Comparison of ENCODE assay signal across 24 mouse cellular contexts in genomic region chr10:51320207-51320606, GRCm38 (mm10).
"Had no signal": no experiment of that assay in that cellular context is flagged by ENCODE, and none has a peak within 500 bp of the region (broad histone marks: within the 10 kb centered on the region; RNA-seq: fewer than 3 reads in every experiment).

No protein-coding gene starts in this region.

- ATAC-seq: hindbrain, postnatal 0 days; intestine, embryonic 16.5 days; liver, embryonic 12.5 days had no signal

- H3K4me1 ChIP-seq: heart, embryonic 13.5 days; heart, embryonic 15.5 days; hindbrain, embryonic 13.5 days; hindbrain, embryonic 15.5 days; limb, embryonic 13.5 days; limb, embryonic 15.5 days; liver, embryonic 12.5 days had no signal

- H3K4me3 ChIP-seq: heart, adult 2 months; heart, embryonic 13.5 days; heart, embryonic 15.5 days; hindbrain, embryonic 13.5 days; hindbrain, embryonic 15.5 days; limb, embryonic 13.5 days; limb, embryonic 15.5 days; liver, embryonic 12.5 days had no signal

- H3K27ac ChIP-seq: heart, adult 2 months; heart, embryonic 13.5 days; heart, embryonic 15.5 days; hindbrain, embryonic 13.5 days; hindbrain, embryonic 15.5 days; hindbrain, postnatal 0 days; limb, embryonic 13.5 days; limb, embryonic 15.5 days; liver, embryonic 12.5 days; liver, embryonic 14.5 days had no signal

- DNase-seq: gastrocnemius, postnatal 14 days; gastrocnemius, postnatal 36 days; heart, adult 11 months; heart, adult 2 months; heart, postnatal 14 days; heart, postnatal 36 days; kidney, adult 11 months; kidney, adult 2 months; kidney, adult 9 months; kidney, postnatal 14 days; layer of hippocampus, adult 9-11 months; layer of hippocampus, postnatal 36 days; left cerebral cortex, postnatal 4 days had no signal

- H3K9me3 ChIP-seq: heart, embryonic 13.5 days; heart, embryonic 15.5 days; hindbrain, embryonic 13.5 days; hindbrain, embryonic 15.5 days; limb, embryonic 13.5 days; limb, embryonic 15.5 days; liver, embryonic 12.5 days had no signal

- H3K4me2 ChIP-seq: heart, embryonic 11.5 days; heart, embryonic 13.5 days; heart, embryonic 15.5 days; hindbrain, embryonic 13.5 days; hindbrain, embryonic 15.5 days; limb, embryonic 13.5 days; limb, embryonic 15.5 days; liver, embryonic 12.5 days had no signal

- H3K27me3 ChIP-seq: heart, embryonic 13.5 days; heart, embryonic 15.5 days; hindbrain, embryonic 13.5 days; hindbrain, embryonic 15.5 days; limb, embryonic 13.5 days; limb, embryonic 15.5 days; liver, embryonic 12.5 days had no signal

- H3K36me3 ChIP-seq: heart, embryonic 13.5 days; heart, embryonic 15.5 days; hindbrain, embryonic 13.5 days; hindbrain, embryonic 15.5 days; limb, embryonic 13.5 days; limb, embryonic 15.5 days; liver, embryonic 12.5 days had no signal

- H3K9ac ChIP-seq: heart, embryonic 13.5 days; heart, embryonic 15.5 days; hindbrain, embryonic 13.5 days; hindbrain, embryonic 15.5 days; limb, embryonic 13.5 days; limb, embryonic 15.5 days; liver, embryonic 12.5 days; liver, embryonic 14.5 days had no signal
